Mouse (Mus musculus) intestine, embryonic 16.5 days (tissue): ENCODE data around the gene Praf2. TPM values are rescaled to one million over a fixed set of nuclear protein-coding genes. Genes with fewer than 3 reads are reported as not detected.
"Not testable (repeated sequence)": the region's sequence is repeated elsewhere in the genome, so short reads cannot be mapped to it uniquely, and the experiment has no call there.

Experiments used
- ATAC-seq: fragments of 200-750 bp; cut with Nextera tagmentation; 2 replicates; pipeline ENCODE4 v1.8.0; 2017; ENCODE audit warnings: moderate TSS enrichment, moderate library complexity
- H3K27ac ChIP-seq: fragments of 300-500 bp; sonication (generic); 2 replicates; pipeline ENCODE4 v1.5.1; 2014; ENCODE audit warnings: mild to moderate bottlenecking, low read length
- H3K27me3 ChIP-seq: fragments of 300-500 bp; sonication (generic); replicated peaks from 2 replicates; pipeline ENCODE4 v1.6.1; 2014; ENCODE audit warnings: low read length, control low read depth, mixed read lengths; ENCODE audit not compliant: control insufficient read depth, insufficient read depth
- H3K36me3 ChIP-seq: fragments of 300-500 bp; sonication (generic); 2 replicates; pipeline ENCODE4 v1.6.1; 2014; ENCODE audit warnings: low read length, control low read depth; ENCODE audit not compliant: control insufficient read depth, insufficient read depth
- H3K4me1 ChIP-seq: fragments of 300-500 bp; sonication (generic); 2 replicates; pipeline ENCODE4 v1.6.1; 2014; ENCODE audit warnings: low read length, control low read depth, mixed read lengths; ENCODE audit not compliant: control insufficient read depth, insufficient read depth
- H3K4me2 ChIP-seq: fragments of 300-500 bp; sonication (generic); 2 replicates; pipeline ENCODE4 v1.6.1; 2014; ENCODE audit warnings: low read depth, low read length, control low read depth
- H3K4me3 ChIP-seq: fragments of 300-500 bp; sonication (generic); 2 replicates; pipeline ENCODE4 v1.5.1; 2014; ENCODE audit warnings: mild to moderate bottlenecking, low read length
- H3K9ac ChIP-seq: fragments of 300-500 bp; sonication (generic); 2 replicates; pipeline ENCODE4 v1.6.1; 2014; ENCODE audit warnings: low read depth, low read length
- H3K9me3 ChIP-seq: fragments of 300-500 bp; sonication (generic); 2 replicates; pipeline ENCODE4 v1.6.1; 2016; ENCODE audit warnings: low read length, control low read depth; ENCODE audit not compliant: control insufficient read depth
- WGBS: fragments of 180-500 bp; shearing (Covaris S2); extraction: QIAGEN DNeasy Blood & Tissue Kit; methylation state at CpG from one replicate; pipeline ENCODE4 v1.1.7; 2014; 5-methylcytosine and 5-hydroxymethylcytosine counted together
- polyA plus RNA-seq: library from polyadenylated mRNA; unstranded; fragments of >200 nt; fragmentation: Nextera tagmentation; extraction: Ambion mirVana; gene quantifications from 2 replicates; pipeline ENCODE4 v1.2.1, GENCODE M21; 2015

Gene Praf2
- polyA plus RNA-seq, 1 experiment from 2014 or later = 59.7 TPM

GRCm38 (mm10) chrX:7696954-7697381, 31.3 kb upstream of the Praf2 start, which contains the start of gene Gpkow:
Gene Gpkow (plus strand): TSS chrX:7697131.
- peak; percentile 97 for ATAC-seq
- no peaks in the 10 kb centered on the region for H3K36me3 ChIP-seq
- peak within 1 kb of the TSS; percentile 53 for H3K4me2 ChIP-seq
- H3K4me3 ChIP-seq = peak within 1 kb of the TSS; percentile 62
- 11% methylated on average over 33 of the region's 33 CpGs for WGBS
- peak within 1 kb of the TSS; percentile 71 for H3K9ac ChIP-seq
- H3K27me3 ChIP-seq = no peaks in the 10 kb centered on the region
- H3K27ac ChIP-seq = 0 out of 2 replicates have a peak within 1 kb of the TSS, but pooled peaks have one; percentile 12
- no peaks in the 10 kb centered on the region; the same call in 1 of the 2 replicates for H3K4me1 ChIP-seq
- no peaks in the 10 kb centered on the region for H3K9me3 ChIP-seq

DNA sequence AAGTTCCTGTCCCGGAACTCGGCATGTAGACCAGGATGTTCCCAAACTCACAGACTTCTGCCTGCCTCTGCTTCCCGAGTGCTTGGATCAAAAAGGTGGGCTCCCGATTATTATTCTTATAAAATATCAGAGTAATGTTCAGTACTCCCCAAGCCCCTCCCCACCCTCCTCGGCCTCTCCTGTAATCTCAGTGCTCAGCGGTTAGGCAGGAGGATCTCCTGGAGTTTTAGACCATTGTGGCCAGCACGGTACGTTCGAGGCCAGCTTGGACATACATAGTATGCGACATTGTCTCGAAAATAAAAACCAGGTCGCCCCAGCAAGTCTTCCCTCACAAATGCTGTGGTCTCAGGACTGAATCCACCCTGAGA, 14.5 kb upstream of the Praf2 start:
- 27% methylated on average over 5 of the region's 12 CpGs for WGBS
- ATAC-seq, H3K36me3 ChIP-seq, H3K9me3 ChIP-seq, H3K27me3 ChIP-seq, H3K4me1 ChIP-seq, H3K27ac ChIP-seq: not testable (repeated sequence)
- H3K4me2 ChIP-seq = peak overlapping the region; percentile 37
- peak overlapping the region; percentile 32 for H3K4me3 ChIP-seq
- peak overlapping the region; percentile 49; the same call in 1 of the 2 replicates for H3K9ac ChIP-seq

DNA sequence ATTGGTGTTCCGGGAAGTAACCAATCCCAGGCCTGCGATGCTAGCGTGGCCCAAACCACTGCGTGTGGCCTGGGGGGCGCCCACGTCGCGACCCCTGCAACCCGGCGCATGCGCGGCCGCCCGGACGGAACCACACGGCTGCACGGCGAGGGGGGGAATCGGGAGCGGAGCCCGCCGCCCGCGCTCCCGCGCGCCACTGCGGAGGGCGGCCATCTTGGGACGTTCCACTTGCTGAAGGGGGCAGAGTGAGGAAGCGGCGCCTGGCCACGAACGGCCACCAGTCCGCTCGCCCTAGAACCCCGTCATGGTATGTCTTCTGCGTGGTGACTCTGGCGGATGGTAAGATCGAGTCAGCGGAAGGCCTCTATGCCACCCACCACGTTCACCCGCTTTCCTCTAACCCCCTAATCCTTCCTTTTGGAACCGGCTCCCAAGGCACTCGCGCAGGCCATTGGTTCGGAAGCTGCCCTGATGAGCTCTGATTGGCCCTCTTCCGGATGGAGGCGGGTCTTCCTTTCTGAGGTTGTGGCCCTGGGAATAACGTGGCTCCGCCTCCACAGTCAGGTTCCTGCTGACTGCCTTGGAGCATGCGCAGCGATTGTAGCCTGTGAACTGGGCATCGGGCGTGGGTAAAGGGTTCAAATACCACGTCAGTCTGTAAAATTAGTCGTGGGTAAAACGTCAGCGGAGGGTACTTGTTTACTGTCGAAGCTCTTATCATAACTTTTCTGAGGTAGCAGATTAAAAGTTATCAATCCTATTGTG, 13.9 kb upstream of the Praf2 start, which contains the start of gene Wdr45:
TSS of gene Wdr45 (plus strand) at position 199 of the 765 bp plus-strand sequence.
- H3K36me3 ChIP-seq, H3K27me3 ChIP-seq, H3K4me1 ChIP-seq, H3K9me3 ChIP-seq, H3K27ac ChIP-seq: not testable (repeated sequence)
- 13% methylated on average over 24 of the region's 60 CpGs for WGBS
- Histone ChIP-seq H3K4me2 (peak within 1 kb of the TSS; percentile 37), H3K9ac (peak within 1 kb of the TSS; percentile 49; the same call in 1 of the 2 replicates), H3K4me3 (peak within 1 kb of the TSS; percentile 32)
- peak; percentile 97 for ATAC-seq

- H3K9ac ChIP-seq, H3K27ac ChIP-seq, ATAC-seq, H3K9me3 ChIP-seq, H3K4me2 ChIP-seq, H3K36me3 ChIP-seq, H3K4me1 ChIP-seq, H3K27me3 ChIP-seq, H3K4me3 ChIP-seq: not testable (repeated sequence)
- 35% methylated on average over 1 of the region's 1 CpGs for WGBS
These were observed 12.2 kb upstream of the Praf2 start for GRCm38 (mm10) chrX:7716058-7716457.

- H3K27me3 ChIP-seq = no peaks in the 10 kb centered on the region
- peak; percentile 95 for ATAC-seq
- H3K9me3 ChIP-seq = no peaks in the 10 kb centered on the region
- H3K4me2 ChIP-seq = peak within 1 kb of the TSS; percentile 73
- peak within 1 kb of the TSS; percentile 73 for H3K9ac ChIP-seq
- peak within 1 kb of the TSS; percentile 92 for H3K27ac ChIP-seq
- 19% methylated on average over 22 of the region's 22 CpGs for WGBS
- peak within 1 kb of the TSS; percentile 65 for H3K4me3 ChIP-seq
- H3K4me1 ChIP-seq = no peaks in the 10 kb centered on the region
- no peaks in the 10 kb centered on the region for H3K36me3 ChIP-seq
These were observed 6.5 kb upstream of the Praf2 start, which contains the start of gene Gm45208 for GRCm38 (mm10) chrX:7721514-7722281. Gene Gm45208 (plus strand): TSS chrX:7722245.

- WGBS = 25% methylated on average over 11 of the region's 11 CpGs
- Histone ChIP-seq H3K27me3 (no peaks in the 10 kb centered on the region), H3K27ac (peak overlapping the region; percentile 92), H3K4me1 (no peaks in the 10 kb centered on the region), H3K36me3 (no peaks in the 10 kb centered on the region), H3K9me3 (no peaks in the 10 kb centered on the region), H3K4me3 (peak overlapping the region; percentile 65), H3K9ac (peak overlapping the region; percentile 73), H3K4me2 (peak overlapping the region; percentile 73)
- ATAC-seq = peak; percentile 47
These were observed 6.0 kb upstream of the Praf2 start for GRCm38 (mm10) chrX:7722282-7722611.

GRCm38 (mm10) chrX:7722691-7723090, 5.5 kb upstream of the Praf2 start:
- peak overlapping the region; percentile 65 for H3K4me3 ChIP-seq
- peak overlapping the region; percentile 73 for H3K4me2 ChIP-seq
- H3K4me1 ChIP-seq = 0 out of 2 replicates have a peak, but pooled peaks cover 2% of the 10 kb centered on the region
- no peak overlapping the region for H3K27ac ChIP-seq
- no peaks in the 10 kb centered on the region for H3K9me3 ChIP-seq
- 15% methylated on average over 4 of the region's 4 CpGs for WGBS
- no peak for ATAC-seq
- peak overlapping the region; percentile 73 for H3K9ac ChIP-seq
- no peaks in the 10 kb centered on the region for H3K27me3 ChIP-seq
- H3K36me3 ChIP-seq = no peaks in the 10 kb centered on the region

DNA sequence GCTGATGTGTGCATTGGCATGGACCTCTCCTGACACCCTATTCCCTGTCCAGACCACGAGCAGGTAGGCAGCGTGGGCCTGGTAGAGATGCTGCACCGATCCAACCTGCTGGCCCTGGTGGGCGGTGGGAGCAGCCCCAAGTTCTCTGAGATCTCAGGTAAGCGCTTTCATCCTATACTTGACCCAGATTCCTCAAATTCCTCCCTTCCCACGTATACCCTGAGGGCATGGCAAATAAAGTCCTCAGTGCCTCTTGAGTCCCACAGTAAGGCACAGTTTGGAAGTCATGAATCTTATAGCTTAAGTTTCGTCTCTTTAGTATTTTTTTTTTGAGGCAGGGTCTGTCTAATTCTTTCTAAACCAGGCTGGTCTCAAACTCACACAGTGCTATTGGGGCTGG, 4.1 kb upstream of the Praf2 start:
- Histone ChIP-seq H3K4me2 (no peak overlapping the region), H3K27ac (no peak overlapping the region), H3K9me3 (no peaks in the 10 kb centered on the region), H3K27me3 (no peaks in the 10 kb centered on the region), H3K36me3 (no peaks in the 10 kb centered on the region), H3K9ac (no peak overlapping the region), H3K4me1 (0 out of 2 replicates have a peak, but pooled peaks cover 3% of the 10 kb centered on the region), H3K4me3 (no peak overlapping the region)
- WGBS = 79% methylated on average over 7 of the region's 7 CpGs
- no peak for ATAC-seq

- Histone ChIP-seq H3K4me1 (0 out of 2 replicates have a peak, but pooled peaks cover 3% of the 10 kb centered on the region), H3K9ac (no peak overlapping the region), H3K9me3 (no peaks in the 10 kb centered on the region), H3K4me3 (no peak overlapping the region), H3K27ac (no peak overlapping the region), H3K4me2 (no peak overlapping the region), H3K27me3 (no peaks in the 10 kb centered on the region), H3K36me3 (no peaks in the 10 kb centered on the region)
- WGBS = 79% methylated on average over 12 of the region's 12 CpGs
- ATAC-seq = no peak
These were observed 2.4 kb upstream of the Praf2 start for GRCm38 (mm10) chrX:7725841-7726240.
